In genomic region chr4:62419091-62419490, GRCm38 (mm10) we compare ENCODE assay signal across 29 mouse cellular contexts. TPM values are rescaled to one million over a fixed set of nuclear protein-coding genes. Genes with fewer than 3 reads are reported as not detected.
A peak's percentile ranks its signal among the peaks of the same experiment; 100 is the strongest.
DNase-seq lines count a peak whose midpoint lies in the region; TF ChIP-seq lines count a peak whose summit lies in the region.
"Had no signal": no experiment of that assay in that cellular context is flagged by ENCODE, and none has a peak within 500 bp of the region (broad histone marks: within the 10 kb centered on the region; RNA-seq: fewer than 3 reads in every experiment).

No protein-coding gene starts in this region.

- no peak for DNase-seq in layer of hippocampus, adult 2 months (ENCODE audit: low spot score in 2 of 2)
- DNase-seq in layer of hippocampus, adult 9-10 months (ENCODE audit: low spot score), result no peak
- peak; percentile 61 to 73 for DNase-seq in cerebellum, adult 18-20 months
- peak; percentile 81 for DNase-seq in cerebellum, adult 9-10 months
- DNase-seq in cerebellum, postnatal 36 days, result peak; percentile 59 to 66
- DNase-seq in urinary bladder, adult 2 months (ENCODE audit: low spot score), result no peak
- DNase-seq in frontal cortex, postnatal 36 days (ENCODE audit: low spot score in 2 of 2), result no peak
- no peak for DNase-seq in kidney, postnatal 10 days
- DNase-seq: adrenal gland, adult 2 months; adrenal gland, postnatal 14 days; embryo, embryonic 11 days; gastrocnemius, postnatal 10 days; heart, adult 11 months; kidney, adult 11 months had no signal

- H3K27ac ChIP-seq in layer of hippocampus, adult 2 months, result peak overlapping the region; percentile 59; the same call in 1 of the 2 replicates
- H3K27ac ChIP-seq: embryonic facial prominence, embryonic 10.5 days; embryonic facial prominence, embryonic 13.5 days; forebrain, embryonic 12.5 days; forebrain, embryonic 15.5 days; hindbrain, embryonic 13.5 days; intestine, embryonic 15.5 days had no signal

- TF ChIP-seq CTCF in layer of hippocampus, adult 2 months (conservative IDR thresholded peaks at IDR 0.05), result no peak

- no peak overlapping the region for H3K4me3 ChIP-seq in layer of hippocampus, adult 2 months
- H3K4me3 ChIP-seq: embryonic facial prominence, embryonic 10.5 days; embryonic facial prominence, embryonic 13.5 days; erythroblast, embryonic 14.5 days; forebrain, embryonic 12.5 days; forebrain, embryonic 15.5 days; hindbrain, embryonic 13.5 days; intestine, embryonic 15.5 days had no signal

RNA-seq across cellular contexts. Expression of gene Prpf4, which starts 10.5 kb away (rescaled TPM):
- total RNA-seq in layer of hippocampus, adult 2 months (2021), result 10 to 100 TPM; 13.2 to 13.3 TPM
- polyA plus RNA-seq in urinary bladder, adult 2 months (2012; rRNA removed), result 11.7 and 11.8 TPM in 2 replicates

RNA-seq across cellular contexts. Expression of gene Cdc26, which starts 10.6 kb away (rescaled TPM):
- total RNA-seq in layer of hippocampus, adult 2 months (2021), result 10 to 100 TPM; 49.0 to 51.3 TPM
- polyA plus RNA-seq in urinary bladder, adult 2 months (2012; rRNA removed), result 72.6 and 74.0 TPM in 2 replicates

RNA-seq across cellular contexts. Expression of gene Rnf183, which starts 16.0 kb away (rescaled TPM):
- not detected for total RNA-seq in layer of hippocampus, adult 2 months (2021)
- polyA plus RNA-seq in urinary bladder, adult 2 months (2012; rRNA removed), result 0.08 and 0.19 TPM in 2 replicates
- total RNA-seq: adrenal gland, postnatal 14 days; gastrocnemius, adult 18-20 months; gastrocnemius, postnatal 10 days; gastrocnemius, postnatal 4 days; heart, adult 8-10 months; heart, postnatal 25 days; hematopoietic stem cell, adult 5-6 weeks had no signal
- polyA plus RNA-seq: embryonic facial prominence, embryonic 10.5 days; embryonic facial prominence, embryonic 13.5 days; erythroblast, embryonic 14.5 days; forebrain, embryonic 12.5 days; heart, embryonic 11.5 days; heart, embryonic 14.5 days; heart, postnatal 0 days; hindbrain, embryonic 13.5 days; intestine, embryonic 15.5 days had no signal

RNA-seq across cellular contexts. Expression of gene Wdr31, which starts 51.6 kb away (rescaled TPM):
- total RNA-seq in layer of hippocampus, adult 2 months (2021), result 1 to 10 TPM; 7.3 to 8.3 TPM
- 2.2 and 2.8 TPM in 2 replicates for polyA plus RNA-seq in urinary bladder, adult 2 months (2012; rRNA removed)
- polyA plus RNA-seq: erythroblast, embryonic 14.5 days had no signal

RNA-seq across cellular contexts. Expression of gene Slc31a1, which starts 58.6 kb away (rescaled TPM):
- total RNA-seq in layer of hippocampus, adult 2 months (2021), result 10 to 100 TPM; 11.7 to 11.9 TPM
- 15.5 and 18.1 TPM in 2 replicates for polyA plus RNA-seq in urinary bladder, adult 2 months (2012; rRNA removed)

Comparison
In these comparisons a context has a peak if more than half of its experiments do, and no peak if none do; other contexts are left out.
1. DNase-seq: peak in cerebellum, adult 18-20 months (2 of 2), cerebellum, adult 9-10 months (single experiment) and cerebellum, postnatal 36 days (2 of 2); none in layer of hippocampus, adult 2 months (0 of 2), layer of hippocampus, adult 9-10 months (single experiment), urinary bladder, adult 2 months (single experiment), frontal cortex, postnatal 36 days (0 of 2) and kidney, postnatal 10 days (single experiment).